Mouse (Mus musculus) cortical plate, adult 2 months (tissue): ENCODE measurements at regions not wholly inside any gene's neighbourhood (a gene's known extent, or its start where the extent isn't known, plus 50 kb on each side); places are given as distances from the start of the nearest gene placed in this dataset.

Experiments used
- H3K27ac ChIP-seq: fragments of 200-500 bp; 2 replicates; pipeline ENCODE4 v1.5.1; 2012; ENCODE audit warnings: low read length, control low read depth, inconsistent platforms; ENCODE audit not compliant: insufficient read depth
- H3K4me1 ChIP-seq: fragments of 200-500 bp; 2 replicates; pipeline ENCODE4 v1.6.1; 2011; ENCODE audit warnings: low read length; ENCODE audit not compliant: control insufficient read depth, insufficient read depth
- H3K4me3 ChIP-seq: fragments of 200-500 bp; 2 replicates; pipeline ENCODE4 v1.5.1; 2011; ENCODE audit warnings: mild to moderate bottlenecking, low read length, control low read depth; ENCODE audit not compliant: insufficient read depth
- CTCF ChIP-seq: fragments of 200-500 bp; IDR thresholded peaks from 2 replicates; pipeline ENCODE4 v1.5.1; 2011; ENCODE audit warnings: mild to moderate bottlenecking, control low read depth, low read length; ENCODE audit not compliant: insufficient read depth; ENCODE audit errors: extremely low read depth
- POLR2A ChIP-seq: fragments of 200-500 bp; IDR thresholded peaks from 2 replicates; pipeline ENCODE4 v1.6.1; 2011; ENCODE audit warnings: mild to moderate bottlenecking, low read length, control low read depth; ENCODE audit not compliant: insufficient read depth; ENCODE audit errors: extremely low read depth

- TF ChIP-seq CTCF (no peak), POLR2A (no peak)
- H3K4me3 ChIP-seq: no peak overlapping the region
- no peaks in the 10 kb centered on the region; the same call in 1 of the 2 replicates for H3K4me1 ChIP-seq
- H3K27ac ChIP-seq: no peak overlapping the region
Observed at GRCm38 (mm10) chr8:113250264-113250663, 385.1 kb upstream of the Mon1b start.

GRCm38 (mm10) chr8:113254076-113254475 lies 381.3 kb upstream of the Mon1b start:
- Histone ChIP-seq H3K27ac (no peak overlapping the region), H3K4me3 (no peak overlapping the region), H3K4me1 (no peaks in the 10 kb centered on the region; the same call in 1 of the 2 replicates)
- TF ChIP-seq CTCF (no peak), POLR2A (no peak)

GRCm38 (mm10) chr8:113259477-113259876 lies 375.9 kb upstream of the Mon1b start:
- TF ChIP-seq CTCF (no peak), POLR2A (no peak)

GRCm38 (mm10) chr8:113263296-113263695 lies 372.1 kb upstream of the Mon1b start:
- TF ChIP-seq POLR2A (no peak), CTCF (no peak)
- Histone ChIP-seq H3K4me1 (no peaks in the 10 kb centered on the region), H3K4me3 (no peak overlapping the region), H3K27ac (no peak overlapping the region)

More at GRCm38 (mm10) chr8:113259477-113259876, 375.9 kb upstream of the Mon1b start:
- Histone ChIP-seq H3K4me1 (no peaks in the 10 kb centered on the region), H3K27ac (no peak overlapping the region), H3K4me3 (no peak overlapping the region)

GRCm38 (mm10) chr8:113271262-113271661 lies 364.1 kb upstream of the Mon1b start:
- no peaks in the 10 kb centered on the region for H3K4me1 ChIP-seq
- no peak overlapping the region for H3K4me3 ChIP-seq
- H3K27ac ChIP-seq: no peak overlapping the region
- no peak for TF ChIP-seq CTCF
- no peak for TF ChIP-seq POLR2A

- H3K4me1 ChIP-seq: no peaks in the 10 kb centered on the region
- H3K4me3 ChIP-seq: no peak overlapping the region
- H3K27ac ChIP-seq: no peak overlapping the region
- TF ChIP-seq CTCF (no peak), POLR2A (no peak)
Observed at GRCm38 (mm10) chr8:113300273-113300843, 335.0 kb upstream of the Mon1b start.

GRCm38 (mm10) chr8:113303426-113303825 lies 332.0 kb upstream of the Mon1b start:
- no peak overlapping the region for H3K4me3 ChIP-seq
- TF ChIP-seq POLR2A: no peak
- TF ChIP-seq CTCF: no peak
- H3K27ac ChIP-seq: no peak overlapping the region
- no peaks in the 10 kb centered on the region for H3K4me1 ChIP-seq

- Histone ChIP-seq H3K4me1 (no peaks in the 10 kb centered on the region), H3K4me3 (no peak overlapping the region), H3K27ac (no peak overlapping the region)
- TF ChIP-seq POLR2A: no peak
- TF ChIP-seq CTCF: no peak
Observed at GRCm38 (mm10) chr8:113317169-113317568, 318.2 kb upstream of the Mon1b start.

GRCm38 (mm10) chr8:113331576-113331975 lies 303.8 kb upstream of the Mon1b start:
- TF ChIP-seq CTCF: no peak
- Histone ChIP-seq H3K4me1 (no peaks in the 10 kb centered on the region), H3K27ac (no peak overlapping the region), H3K4me3 (no peak overlapping the region)

GRCm38 (mm10) chr8:113341306-113341705 lies 294.1 kb upstream of the Mon1b start:
- Histone ChIP-seq H3K4me1 (no peaks in the 10 kb centered on the region), H3K4me3 (no peak overlapping the region), H3K27ac (no peak overlapping the region)
- no peak for TF ChIP-seq POLR2A
- TF ChIP-seq CTCF: no peak

GRCm38 (mm10) chr8:113361900-113362299 lies 273.5 kb upstream of the Mon1b start:
- Histone ChIP-seq H3K4me1 (no peaks in the 10 kb centered on the region), H3K27ac (no peak overlapping the region), H3K4me3 (no peak overlapping the region)
- TF ChIP-seq CTCF (no peak), POLR2A (no peak)

GRCm38 (mm10) chr8:113364181-113364580 lies 271.2 kb upstream of the Mon1b start:
- no peak for TF ChIP-seq POLR2A
- no peak for TF ChIP-seq CTCF
- H3K4me3 ChIP-seq: no peak overlapping the region
- no peaks in the 10 kb centered on the region for H3K4me1 ChIP-seq

More at GRCm38 (mm10) chr8:113364181-113364580, 271.2 kb upstream of the Mon1b start:
- H3K27ac ChIP-seq: no peak overlapping the region
